Mouse (Mus musculus) intestine, embryonic 14.5 days (tissue): ENCODE results near the gene Fam71e1. TPM values are rescaled to one million over a fixed set of nuclear protein-coding genes. Genes with fewer than 3 reads are reported as not detected.

Experiments
- ATAC-seq: fragments of 200-750 bp; cut with Nextera tagmentation; replicated peaks from 2 replicates; pipeline ENCODE4 v1.8.0; 2017; ENCODE audit warnings: low read depth, moderate number of reproducible peaks, moderate TSS enrichment, moderate library complexity; ENCODE audit not compliant: low FRiP score, low TSS enrichment
- DNase-seq: peaks from one replicate; pipeline ENCODE4 v3.0.0-alpha.2; 2018; ENCODE audit warnings: low spot score
- H3K27ac ChIP-seq: fragments of 300-500 bp; sonication (generic); 2 replicates; pipeline ENCODE4 v1.5.1; 2014; ENCODE audit warnings: low read depth, mild to moderate bottlenecking, control low read depth
- H3K27me3 ChIP-seq: fragments of 300-500 bp; sonication (generic); replicated peaks from 2 replicates; pipeline ENCODE4 v1.6.1; 2014; ENCODE audit warnings: low read length, control low read depth; ENCODE audit not compliant: control insufficient read depth, insufficient read depth
- H3K36me3 ChIP-seq: fragments of 300-500 bp; sonication (generic); 2 replicates; pipeline ENCODE4 v1.6.1; 2014; ENCODE audit warnings: low read length, control low read depth; ENCODE audit not compliant: control insufficient read depth, insufficient read depth
- H3K4me1 ChIP-seq: fragments of 300-500 bp; sonication (generic); replicated peaks from 2 replicates; pipeline ENCODE4 v1.6.1; 2014; ENCODE audit warnings: low read length, control low read depth, mixed read lengths; ENCODE audit not compliant: control insufficient read depth, insufficient read depth
- H3K4me2 ChIP-seq: fragments of 300-500 bp; sonication (generic); 2 replicates; pipeline ENCODE4 v1.6.1; 2014; ENCODE audit warnings: low read length
- H3K4me3 ChIP-seq: fragments of 300-500 bp; sonication (generic); 2 replicates; pipeline ENCODE4 v1.5.1; 2014; ENCODE audit warnings: low read depth, low read length, control low read depth, mixed read lengths
- H3K9ac ChIP-seq: fragments of 300-500 bp; sonication (generic); 2 replicates; pipeline ENCODE4 v1.6.1; 2014; ENCODE audit warnings: mild to moderate bottlenecking, low read length
- H3K9me3 ChIP-seq: fragments of 300-500 bp; sonication (generic); 2 replicates; pipeline ENCODE4 v1.6.1; 2016; ENCODE audit warnings: low read length, control low read depth; ENCODE audit not compliant: control insufficient read depth
- WGBS: fragments of 180-500 bp; shearing (Covaris S2); extraction: QIAGEN DNeasy Blood & Tissue Kit; methylation state at CpG from one replicate; pipeline ENCODE4 v1.1.7; 2014; 5-methylcytosine and 5-hydroxymethylcytosine counted together
- polyA plus RNA-seq: library from polyadenylated mRNA; unstranded; fragments of >200 nt; fragmentation: Nextera tagmentation; extraction: Ambion mirVana; gene quantifications from 2 replicates; pipeline ENCODE4 v1.2.1, GENCODE M21; 2014

The Fam71e1 gene
- polyA plus RNA-seq, 1 experiment from 2014 or later, result 11.5 TPM

DNA sequence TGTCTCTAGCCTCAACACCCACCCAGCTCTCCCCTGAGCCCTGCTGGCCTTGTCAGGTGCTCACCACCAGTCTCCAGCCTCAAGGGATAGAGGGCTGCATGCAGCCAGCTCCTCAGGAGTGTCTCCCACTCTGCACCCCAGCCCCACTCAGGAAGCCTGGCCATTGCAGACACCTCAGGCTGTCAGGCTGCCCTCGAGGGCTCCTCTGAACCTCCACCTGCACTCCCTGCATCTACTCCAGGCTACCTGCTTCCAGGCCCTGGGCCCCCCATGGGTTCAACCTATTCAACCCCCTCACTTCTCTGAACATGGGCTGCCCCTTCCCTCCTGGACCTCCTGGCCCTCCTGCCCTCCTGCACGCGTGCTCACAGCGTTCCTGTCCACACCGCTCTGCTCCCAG, 5.0 kb upstream of the Fam71e1 start:
- Histone ChIP-seq H3K4me3 (no peak overlapping the region), H3K27ac (no peak overlapping the region), H3K27me3 (no peaks in the 10 kb centered on the region), H3K9me3 (no peaks in the 10 kb centered on the region), H3K4me1 (peaks cover 9% of the 10 kb centered on the region), H3K36me3 (peaks cover 55% of the 10 kb centered on the region), H3K4me2 (no peak overlapping the region), H3K9ac (no peak overlapping the region)
- 97% methylated on average over 5 of the region's 5 CpGs for WGBS
- DNase-seq, result no peak
- no peak for ATAC-seq

DNA sequence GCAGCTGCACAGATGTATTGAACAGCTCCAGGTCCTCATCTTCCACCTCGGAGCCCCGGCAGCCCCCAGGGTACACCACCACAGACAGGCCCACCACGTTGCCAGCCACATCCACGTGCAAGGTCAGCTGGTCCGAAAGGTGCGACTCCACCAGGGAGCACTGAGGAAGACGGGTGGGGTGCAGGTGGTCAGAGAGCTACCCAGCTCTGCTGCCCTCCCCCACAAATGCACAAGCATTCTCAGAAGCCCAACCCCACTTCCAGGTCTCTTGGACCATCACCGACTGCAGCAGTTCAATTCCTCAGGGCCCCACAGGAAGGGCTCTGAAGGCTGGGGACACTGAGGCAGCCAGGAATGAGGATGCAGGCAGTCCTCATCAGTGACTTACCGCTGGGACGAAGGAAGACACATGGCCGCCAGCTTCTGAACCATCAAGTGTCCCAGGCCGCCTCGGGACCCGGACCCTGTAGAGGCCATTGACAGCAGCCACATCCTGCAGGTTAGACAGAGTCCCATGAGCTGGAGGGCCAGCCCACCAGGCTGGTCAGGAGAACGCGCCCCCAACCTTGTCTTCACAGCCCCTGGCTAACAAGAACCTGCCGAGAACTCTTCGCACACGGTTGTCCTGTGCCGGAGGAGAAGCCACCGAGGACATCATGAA, 4.1 kb upstream of the Fam71e1 start:
- H3K9ac ChIP-seq, result no peak overlapping the region
- H3K4me1 ChIP-seq, result peaks cover 9% of the 10 kb centered on the region
- no peak overlapping the region for H3K4me3 ChIP-seq
- no peaks in the 10 kb centered on the region for H3K9me3 ChIP-seq
- H3K36me3 ChIP-seq, result peaks cover 55% of the 10 kb centered on the region
- 90% methylated on average over 21 of the region's 21 CpGs for WGBS
- H3K4me2 ChIP-seq, result no peak overlapping the region
- DNase-seq (no peak), ATAC-seq (no peak)
- no peaks in the 10 kb centered on the region for H3K27me3 ChIP-seq
- H3K27ac ChIP-seq, result no peak overlapping the region

DNA sequence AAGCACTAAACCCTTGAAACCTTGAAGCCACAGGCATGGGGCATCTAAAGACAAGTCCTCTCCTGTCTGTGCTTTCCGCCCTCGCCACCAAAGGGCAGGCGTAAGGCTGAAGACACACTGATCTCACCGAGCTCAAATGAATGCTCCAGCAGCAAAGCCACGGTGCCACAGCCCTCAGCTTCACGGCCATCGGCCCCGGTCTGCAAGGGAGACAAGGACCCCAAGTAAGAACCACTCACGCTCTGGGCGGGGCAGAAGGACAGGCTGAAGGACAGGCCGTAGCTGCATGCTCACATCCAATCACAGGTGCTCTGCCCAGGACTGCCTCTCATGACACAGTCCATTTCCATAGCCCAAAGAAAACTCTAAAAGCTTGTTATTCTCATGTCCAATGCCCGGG, 1.7 kb upstream of the Fam71e1 start:
- H3K27me3 ChIP-seq, result no peaks in the 10 kb centered on the region
- no peak for DNase-seq
- H3K36me3 ChIP-seq, result peaks cover 43% of the 10 kb centered on the region
- H3K4me2 ChIP-seq, result no peak overlapping the region
- peaks cover 9% of the 10 kb centered on the region for H3K4me1 ChIP-seq
- H3K9ac ChIP-seq, result no peak overlapping the region
- H3K9me3 ChIP-seq, result no peaks in the 10 kb centered on the region
- WGBS, result 95% methylated on average over 12 of the region's 12 CpGs
- H3K4me3 ChIP-seq, result no peak overlapping the region
- no peak for ATAC-seq
- no peak overlapping the region for H3K27ac ChIP-seq

DNA sequence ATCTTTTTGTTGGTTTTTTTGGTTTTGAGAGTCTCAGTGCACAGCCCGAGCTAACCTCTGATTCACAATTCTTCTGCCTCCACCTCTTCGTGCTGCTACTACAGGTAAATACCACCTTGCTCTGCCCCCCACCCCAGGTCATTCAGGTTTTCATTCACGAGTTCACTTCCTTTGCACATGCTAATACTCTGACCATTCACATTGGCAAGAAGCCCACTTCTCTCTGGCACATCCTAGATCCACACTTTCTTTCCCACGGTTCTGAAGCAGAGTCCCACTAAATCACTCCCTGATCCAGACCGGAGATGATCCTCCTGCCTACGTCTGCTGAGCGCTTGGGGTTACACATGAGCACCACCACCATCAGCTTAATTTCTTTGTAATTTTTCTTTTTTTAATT, 1.3 kb upstream of the Fam71e1 start:
- H3K27ac ChIP-seq, result no peak overlapping the region
- H3K4me3 ChIP-seq, result peak overlapping the region; percentile 92; the same call in 1 of the 2 replicates
- H3K27me3 ChIP-seq, result no peaks in the 10 kb centered on the region; the same call in 1 of the 2 replicates
- H3K36me3 ChIP-seq, result peaks cover 41% of the 10 kb centered on the region
- peak overlapping the region; percentile 92 for H3K4me2 ChIP-seq
- peaks cover 9% of the 10 kb centered on the region for H3K4me1 ChIP-seq
- peak overlapping the region; percentile 86; the same call in 1 of the 2 replicates for H3K9ac ChIP-seq
- WGBS, result 87% methylated on average over 7 of the region's 7 CpGs
- no peak for ATAC-seq
- no peak for DNase-seq
- H3K9me3 ChIP-seq, result no peaks in the 10 kb centered on the region

DNA sequence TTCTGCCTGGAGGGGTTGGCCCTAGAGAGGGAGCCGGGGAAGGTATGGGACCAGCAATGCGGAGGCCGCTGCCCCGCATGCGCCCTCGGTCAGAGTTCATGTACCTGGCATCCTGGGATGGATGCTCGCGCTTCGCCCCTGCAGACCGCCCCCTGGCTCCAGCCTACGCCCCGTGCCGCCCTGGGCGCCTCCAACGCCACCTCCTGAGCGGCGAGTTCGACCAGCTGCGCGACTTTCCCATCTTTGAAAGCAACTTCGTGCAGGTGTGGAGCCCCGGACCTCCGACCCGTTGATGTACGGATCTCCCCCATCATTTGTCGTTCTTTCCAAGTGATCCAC, 359 bp downstream of the Fam71e1 start:
- ATAC-seq, result no peak
- H3K36me3 ChIP-seq, result peaks cover 26% of the 10 kb centered on the region
- no peaks in the 10 kb centered on the region for H3K9me3 ChIP-seq
- peak overlapping the region; percentile 92 for H3K4me3 ChIP-seq
- no peak for DNase-seq
- peaks cover 9% of the 10 kb centered on the region for H3K4me1 ChIP-seq
- WGBS, result 1% methylated on average over 26 of the region's 26 CpGs
- no peaks in the 10 kb centered on the region; the same call in 1 of the 2 replicates for H3K27me3 ChIP-seq
- H3K27ac ChIP-seq, result peak overlapping the region; percentile 94
- peak overlapping the region; percentile 92 for H3K4me2 ChIP-seq
- H3K9ac ChIP-seq, result peak overlapping the region; percentile 86

DNA sequence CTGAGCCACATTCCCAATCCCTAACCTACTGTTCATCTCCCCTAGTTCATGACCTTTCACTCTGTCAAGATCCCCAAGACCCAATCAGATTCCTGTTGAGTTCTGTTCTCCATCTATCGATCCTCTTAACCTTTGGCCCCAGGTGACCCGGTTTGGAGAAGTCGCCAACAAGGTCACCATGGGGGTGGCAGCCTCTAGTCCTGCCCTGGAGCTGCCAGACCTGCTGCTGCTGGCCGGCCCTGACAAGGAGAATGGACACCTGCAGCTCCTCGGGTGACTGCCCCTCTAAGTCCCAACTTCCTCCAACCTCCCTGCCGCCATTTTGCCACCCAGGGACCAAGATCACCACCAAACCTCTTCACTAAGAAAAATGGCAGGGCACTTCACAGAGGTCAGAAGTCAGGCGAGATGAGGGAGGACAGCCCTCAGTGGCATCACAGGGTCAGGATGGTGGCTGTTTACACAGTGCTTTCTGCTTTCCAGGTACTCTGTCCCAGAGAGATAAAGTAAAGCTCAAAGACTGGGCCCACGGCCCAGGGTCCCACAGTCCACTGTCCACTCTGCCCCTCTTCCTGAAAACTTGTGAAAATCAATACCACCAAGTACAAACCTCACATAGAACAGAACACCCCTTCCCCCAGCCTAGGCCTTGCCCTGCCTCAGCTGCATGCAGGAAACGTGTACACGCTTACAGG, 1.1 kb downstream of the Fam71e1 start:
- no peak for DNase-seq
- ATAC-seq, result no peak
- Histone ChIP-seq H3K9me3 (no peaks in the 10 kb centered on the region), H3K4me2 (peak overlapping the region; percentile 92), H3K27me3 (no peaks in the 10 kb centered on the region; the same call in 1 of the 2 replicates), H3K36me3 (peaks cover 18% of the 10 kb centered on the region), H3K4me3 (peak overlapping the region; percentile 92), H3K9ac (no peak overlapping the region), H3K27ac (no peak overlapping the region), H3K4me1 (peaks cover 9% of the 10 kb centered on the region)
- WGBS, result 81% methylated on average over 10 of the region's 10 CpGs

DNA sequence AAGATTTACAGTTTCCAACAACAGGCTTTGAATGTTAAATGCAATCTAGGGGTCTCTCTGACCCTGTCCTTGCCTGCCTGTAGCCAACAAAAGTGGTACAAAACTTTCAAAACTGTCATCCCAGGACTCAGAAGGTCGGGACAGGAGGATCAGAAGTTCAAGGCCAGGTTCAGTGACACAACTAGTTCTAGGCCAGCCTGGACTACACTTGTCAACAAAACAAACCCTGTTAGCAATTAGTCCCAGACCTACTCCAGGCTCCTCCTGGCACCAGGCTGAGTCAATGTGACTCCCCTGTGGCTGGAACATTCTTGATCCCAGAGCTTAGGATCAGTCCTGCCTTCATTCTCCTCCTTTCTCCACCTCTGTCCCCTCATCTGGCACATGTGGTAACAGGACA, 2.5 kb downstream of the Fam71e1 start:
- no peak overlapping the region for H3K4me2 ChIP-seq
- H3K9me3 ChIP-seq, result no peaks in the 10 kb centered on the region
- H3K27me3 ChIP-seq, result no peaks in the 10 kb centered on the region; the same call in 1 of the 2 replicates
- WGBS, result 82% methylated on average over 1 of the region's 1 CpGs
- no peak overlapping the region for H3K27ac ChIP-seq
- no peak for ATAC-seq
- no peak overlapping the region for H3K4me3 ChIP-seq
- H3K4me1 ChIP-seq, result peaks cover 9% of the 10 kb centered on the region
- no peak overlapping the region for H3K9ac ChIP-seq
- DNase-seq, result no peak
- H3K36me3 ChIP-seq, result peaks cover 7% of the 10 kb centered on the region; the same call in 1 of the 2 replicates

DNA sequence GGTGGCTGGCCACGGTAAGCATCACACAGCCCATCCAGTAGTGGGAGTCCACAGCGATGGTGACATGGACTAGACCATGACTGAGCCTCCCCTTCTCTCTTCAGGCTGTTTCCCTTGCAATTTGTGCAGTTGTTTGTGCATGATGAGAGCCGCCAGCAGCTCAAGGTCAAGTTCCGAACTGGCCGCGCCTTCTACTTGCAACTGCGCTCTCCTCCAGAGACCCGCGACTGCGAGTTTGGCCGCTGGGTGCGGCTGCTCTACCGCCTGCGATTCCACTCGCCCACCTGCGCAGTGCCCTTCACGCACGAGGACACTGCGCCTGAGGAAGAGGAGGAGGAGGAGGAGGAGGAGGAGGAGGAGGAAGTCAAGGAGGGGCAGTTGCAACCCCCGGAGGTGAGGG, 3.7 kb downstream of the Fam71e1 start:
- ATAC-seq (no peak), DNase-seq (no peak)
- 0 out of 2 replicates have a peak, but pooled peaks cover 3% of the 10 kb centered on the region for H3K9me3 ChIP-seq
- H3K4me2 ChIP-seq, result no peak overlapping the region
- H3K27me3 ChIP-seq, result no peaks in the 10 kb centered on the region; the same call in 1 of the 2 replicates
- no peak overlapping the region for H3K4me3 ChIP-seq
- H3K4me1 ChIP-seq, result peaks cover 8% of the 10 kb centered on the region
- H3K27ac ChIP-seq, result no peak overlapping the region
- H3K36me3 ChIP-seq, result no peaks in the 10 kb centered on the region
- H3K9ac ChIP-seq, result no peak overlapping the region
- 58% methylated on average over 18 of the region's 20 CpGs for WGBS
